Mouse (Mus musculus) bone marrow macrophage, adult 2 months (primary cell): ENCODE measurements around the gene Pdlim5.

ENCODE experiments used
- CTCF ChIP-seq: IDR thresholded peaks from 2 replicates; pipeline ENCODE4 v1.5.1; 2012; ENCODE audit warnings: low read depth, mild to moderate bottlenecking, low read length, moderate library complexity
- POLR2A ChIP-seq: IDR thresholded peaks from 2 replicates; pipeline ENCODE4 v1.6.1; 2012; ENCODE audit warnings: mild to moderate bottlenecking, low read depth, low read length, borderline replicate concordance

DNA sequence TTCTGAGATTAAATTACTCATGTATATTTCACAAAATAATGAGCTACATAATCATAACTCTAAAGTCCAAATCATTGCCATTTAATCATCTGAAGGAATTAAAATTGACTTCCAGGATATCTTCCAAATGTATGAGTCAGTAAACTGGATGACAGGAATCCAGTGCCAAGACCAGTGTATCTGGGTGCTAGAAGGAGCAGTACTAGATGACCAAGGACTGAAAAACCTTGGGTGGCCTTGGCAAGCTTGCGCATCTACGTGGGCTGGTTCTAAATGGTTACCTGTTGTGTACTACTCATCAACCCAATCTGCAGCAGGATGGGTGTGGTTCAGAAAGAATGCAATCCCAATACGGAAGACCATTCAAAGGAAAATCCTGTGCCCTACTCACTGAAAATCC lies 116.5 kb downstream of the Pdlim5 start:
- TF ChIP-seq POLR2A = no peak
- TF ChIP-seq CTCF = no peak
